Mouse (Mus musculus) layer of hippocampus, adult 9-11 months (tissue): ENCODE results near the gene Rad54l2.

Experiments
- DNase-seq: peaks from one replicate; pipeline ENCODE4 v3.0.0; 2022

The Rad54l2 gene

DNA sequence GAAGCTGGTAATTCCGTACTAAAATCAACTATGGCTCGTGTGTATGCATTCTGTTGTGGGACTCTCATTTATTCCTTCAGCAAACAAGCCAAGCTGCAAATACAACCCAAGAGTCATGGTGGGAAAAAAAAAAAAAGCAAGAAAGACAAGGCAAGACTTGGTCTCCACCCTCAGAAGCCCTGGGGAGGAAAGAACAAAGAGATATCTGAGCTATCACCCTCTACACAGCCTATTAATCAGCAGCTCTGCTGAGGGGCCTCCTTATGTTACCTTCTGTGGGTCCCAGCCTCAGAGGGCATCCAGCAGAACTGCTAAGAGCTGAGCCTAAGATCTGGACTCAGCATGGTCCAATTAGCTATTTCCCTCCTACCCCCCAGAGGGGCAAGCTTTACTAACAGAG is 115.1 kb downstream of the Rad54l2 start:
- no peak for DNase-seq

DNA sequence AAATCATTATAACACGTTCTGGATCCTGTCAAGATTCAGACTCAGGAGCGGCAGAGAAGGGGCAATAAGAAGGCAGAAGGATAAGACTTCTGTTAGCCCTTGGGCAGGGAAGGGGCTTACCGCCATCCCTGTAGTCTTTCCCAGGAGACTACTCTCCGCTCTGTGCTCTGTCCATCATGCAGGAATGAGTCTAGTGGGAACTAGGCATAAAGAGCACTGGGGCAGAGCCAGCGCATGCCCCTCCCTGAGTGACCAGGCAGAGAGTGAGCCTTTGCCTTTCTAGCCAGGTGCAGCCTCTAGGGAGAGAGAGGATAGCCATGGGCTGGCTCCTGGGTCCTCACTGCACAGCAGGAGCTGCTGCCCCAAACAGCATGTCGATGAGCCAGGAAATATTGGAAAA is 124.1 kb downstream of the Rad54l2 start:
- no peak for DNase-seq

DNA sequence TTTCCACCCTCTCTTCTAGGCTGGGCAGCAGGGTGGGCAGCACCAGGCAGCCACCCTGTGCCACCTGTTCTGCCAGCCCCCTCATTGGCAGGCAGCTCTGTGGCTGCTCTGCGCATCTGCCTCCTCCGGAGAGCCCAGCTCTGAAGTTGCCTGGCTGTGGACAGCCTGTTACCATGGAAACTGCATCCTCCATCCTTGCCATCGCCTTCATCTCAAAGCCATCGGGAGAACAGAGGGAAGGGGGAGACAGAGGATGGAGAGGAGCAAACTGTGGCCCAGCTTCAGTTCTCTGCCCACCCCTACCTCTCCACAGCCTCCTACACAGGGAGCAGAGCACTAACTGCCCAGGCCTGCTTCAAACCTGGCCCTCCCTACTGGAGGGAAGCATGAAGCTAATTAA is 124.6 kb downstream of the Rad54l2 start:
- DNase-seq, result peak; percentile 91

DNA sequence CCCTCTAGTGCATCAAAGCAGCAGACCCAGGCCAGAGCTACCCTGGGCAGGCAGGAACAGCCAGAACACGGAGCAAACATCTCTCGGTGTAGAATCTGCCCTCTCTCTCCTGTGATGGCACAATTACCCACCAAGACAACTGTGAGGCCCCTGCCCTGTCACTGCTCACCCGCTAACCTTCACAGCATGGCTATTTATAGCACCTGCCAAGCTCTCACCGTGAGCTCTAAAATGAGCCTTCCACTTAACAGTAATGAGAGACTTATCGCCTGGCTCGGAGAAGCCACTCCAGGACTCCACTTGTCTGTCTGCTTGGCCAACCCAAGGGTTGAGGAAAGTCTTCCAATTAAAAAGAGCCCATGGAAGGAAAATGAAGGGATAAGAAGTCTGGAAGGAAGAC is 125.8 kb downstream of the Rad54l2 start:
- DNase-seq, result no peak

DNA sequence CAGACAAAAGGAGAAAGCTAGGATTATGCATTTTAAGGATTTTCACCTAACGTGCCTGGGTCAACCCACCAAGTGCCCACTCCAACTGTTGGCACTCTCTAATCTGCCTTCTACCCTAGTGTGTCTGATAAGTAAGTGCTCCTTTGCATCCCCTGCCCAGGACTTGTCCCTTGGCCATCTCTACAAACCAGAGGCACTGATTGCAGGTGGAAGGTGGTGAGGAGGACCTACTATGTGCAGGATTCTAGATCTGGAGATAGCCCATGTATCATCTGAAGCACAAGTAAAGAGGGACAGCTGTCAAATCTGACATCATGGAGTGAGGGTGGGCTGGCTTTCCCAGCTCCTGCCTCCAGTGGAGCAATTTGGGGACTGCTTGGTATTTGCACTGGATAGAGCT is 129.1 kb downstream of the Rad54l2 start:
- no peak for DNase-seq

DNA sequence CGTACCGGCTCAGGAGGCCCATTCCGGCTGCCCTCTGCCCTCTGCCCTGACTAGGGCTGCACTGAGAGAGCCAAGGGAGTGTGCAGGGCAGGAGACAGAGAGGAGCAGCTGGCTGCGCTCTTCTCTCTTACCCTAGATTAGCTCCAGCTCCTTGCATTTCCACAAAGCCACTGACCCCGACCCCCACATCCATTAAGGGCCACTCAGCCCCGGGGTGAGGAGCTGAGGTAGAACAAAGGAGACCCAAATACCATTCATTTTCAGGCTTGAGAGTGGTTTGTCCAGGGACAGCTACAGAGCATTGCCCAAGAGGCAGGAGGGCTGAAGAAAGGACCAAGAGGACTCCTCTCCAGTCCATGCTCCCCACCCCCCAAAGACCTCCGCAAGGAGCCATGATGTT is 129.6 kb downstream of the Rad54l2 start:
- DNase-seq, result no peak

DNA sequence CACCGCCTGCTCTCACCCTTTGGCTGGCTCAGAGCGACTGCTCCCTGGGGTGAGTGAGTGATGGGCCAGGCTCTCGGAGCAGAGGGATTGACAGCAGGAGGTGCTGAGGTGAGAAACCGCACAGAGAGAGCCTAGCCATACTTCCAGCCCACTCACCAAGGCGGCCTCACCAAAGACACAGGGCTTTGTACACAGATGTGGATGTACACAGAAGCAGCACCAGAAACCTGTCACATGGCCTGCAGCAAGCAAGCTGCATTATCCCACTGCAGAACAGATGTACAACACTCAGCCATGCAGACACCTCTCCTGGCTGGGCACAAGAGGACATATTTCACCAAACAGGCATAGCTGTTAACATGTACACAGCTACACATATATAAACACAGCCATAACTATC is 131.4 kb downstream of the Rad54l2 start:
- no peak for DNase-seq

DNA sequence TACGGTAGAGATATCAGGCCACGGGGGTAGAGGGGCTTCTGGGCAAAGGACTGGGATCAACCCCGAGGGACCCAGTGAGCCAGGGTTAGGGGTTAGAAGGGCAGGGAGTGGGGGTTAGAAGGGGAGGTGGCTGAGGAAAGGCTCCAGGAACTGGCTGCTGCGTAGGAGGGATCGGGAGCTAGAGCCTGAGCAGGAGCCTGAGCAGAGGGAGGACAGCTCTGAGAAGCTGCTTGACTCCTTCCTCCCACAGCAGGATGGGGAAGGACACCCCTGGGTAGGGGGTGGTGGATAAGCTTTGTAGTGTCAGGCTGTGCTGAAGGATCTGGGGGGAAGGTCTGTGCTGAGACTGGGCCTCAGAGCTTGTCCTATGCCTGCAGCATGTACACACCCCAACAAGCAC is 132.2 kb downstream of the Rad54l2 start:
- no peak for DNase-seq

DNA sequence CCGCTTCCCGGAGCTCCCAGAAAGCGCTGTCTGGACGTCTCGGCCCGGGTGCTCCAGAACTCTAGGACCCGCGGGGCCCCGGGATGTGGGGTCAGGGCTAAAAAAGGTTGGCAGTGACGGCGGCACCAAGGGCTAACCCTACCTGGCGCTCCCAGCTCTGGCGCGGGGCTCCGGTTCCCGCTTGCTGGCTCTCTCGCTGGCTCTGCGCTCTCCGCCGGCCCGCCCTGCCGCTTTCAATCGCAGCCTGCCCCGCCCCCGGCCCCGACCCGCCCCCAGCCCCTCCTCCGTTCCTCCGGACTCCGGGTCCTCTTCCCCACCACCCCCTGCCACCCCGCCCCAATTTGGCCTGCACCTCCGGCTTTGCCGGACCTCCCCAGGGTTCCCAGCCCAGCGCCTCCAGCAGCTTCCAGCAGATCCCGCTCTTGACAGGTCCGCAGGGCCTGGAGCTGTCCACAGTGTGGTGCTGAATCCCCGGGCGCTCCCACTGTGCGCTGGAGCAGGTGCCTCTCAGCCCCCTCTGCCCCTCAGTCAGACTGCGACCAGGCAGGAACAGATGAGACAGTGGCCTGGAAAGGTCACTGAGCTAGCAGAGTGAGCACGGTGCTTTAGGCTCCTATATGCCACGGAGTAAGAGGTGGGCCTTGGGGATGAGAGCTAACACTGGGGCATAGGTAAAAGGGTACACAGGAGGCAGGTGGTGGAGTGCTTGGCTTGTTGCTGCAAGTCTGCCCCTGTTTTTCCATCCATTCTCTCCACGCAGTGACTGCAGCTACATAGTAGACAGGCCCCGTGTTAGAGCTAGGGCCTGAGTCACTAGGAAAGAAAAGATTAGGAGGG is 132.9 kb downstream of the Rad54l2 start, which contains the start of gene Grm2:
Gene Grm2, minus strand, starts transcription at position 199 of the 837 bp plus-strand sequence.
- DNase-seq, result no peak

DNA sequence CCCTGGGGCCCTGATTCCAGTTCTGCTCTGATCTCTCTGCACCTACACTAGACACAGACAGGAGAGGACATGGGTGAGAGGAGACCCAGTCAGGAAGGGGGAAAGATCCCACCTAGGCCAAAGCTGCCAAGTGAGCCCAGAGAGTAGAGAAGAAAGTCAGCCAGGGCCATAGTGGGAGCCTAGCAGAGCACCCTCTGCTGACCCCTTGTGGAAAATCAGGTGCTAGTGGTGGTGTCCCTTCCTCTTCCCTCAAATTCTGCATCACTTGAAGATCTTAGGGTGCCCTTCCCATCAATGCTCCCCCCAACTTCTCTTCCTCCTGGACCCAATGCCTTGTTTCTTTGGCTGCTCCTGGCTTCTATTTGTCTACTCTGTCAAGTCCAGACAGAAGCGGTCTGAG is 136.3 kb downstream of the Rad54l2 start:
- no peak for DNase-seq

DNA sequence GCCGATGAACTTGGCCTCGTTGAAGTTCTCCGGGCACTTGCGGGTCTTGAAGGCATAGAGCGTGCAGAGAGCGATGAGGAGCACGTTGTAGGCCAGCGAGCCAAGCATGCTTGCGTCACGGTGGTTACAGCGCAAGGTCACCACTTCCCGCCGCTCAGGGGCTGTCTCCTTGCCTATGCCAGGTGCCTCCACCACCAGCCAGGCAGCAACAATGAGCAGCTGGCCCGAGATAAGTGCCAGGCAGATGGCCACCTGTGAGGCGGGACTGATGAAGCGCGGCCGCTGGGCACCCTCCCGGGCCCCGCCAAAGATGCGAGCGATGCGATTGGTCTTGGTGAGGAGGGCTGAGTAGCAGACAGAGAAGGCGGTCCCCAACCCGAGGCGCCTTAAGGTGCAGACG is 141.8 kb downstream of the Rad54l2 start:
- DNase-seq, result no peak

DNA sequence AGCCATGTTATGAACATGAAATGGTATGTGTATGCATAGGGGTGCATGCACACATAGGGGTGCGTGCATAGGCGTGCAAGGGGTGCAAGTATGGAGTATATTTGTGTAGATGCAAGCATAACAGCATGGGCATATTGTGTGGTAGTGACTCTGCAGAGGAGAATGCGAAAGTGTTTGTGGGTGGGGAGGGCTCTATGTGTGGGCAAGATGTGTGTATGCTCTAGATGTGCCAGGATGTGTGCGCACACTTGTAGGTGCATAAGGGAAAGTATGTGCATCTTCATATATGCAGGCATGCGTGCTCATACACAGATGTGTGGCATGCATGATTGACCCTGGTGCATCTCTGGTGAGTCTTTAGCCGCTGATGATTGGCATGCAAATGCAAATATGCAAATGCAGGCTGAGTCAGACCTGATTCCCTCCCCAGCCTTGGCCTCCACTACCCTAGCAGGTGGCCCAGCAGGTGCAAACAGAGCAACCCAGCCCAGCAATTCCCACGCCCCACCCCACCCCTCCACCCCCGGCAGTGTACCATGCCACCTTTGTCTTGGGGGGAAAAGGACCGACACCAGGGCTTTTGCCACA is 143.2 kb downstream of the Rad54l2 start:
- DNase-seq, result peak; percentile 60

DNA sequence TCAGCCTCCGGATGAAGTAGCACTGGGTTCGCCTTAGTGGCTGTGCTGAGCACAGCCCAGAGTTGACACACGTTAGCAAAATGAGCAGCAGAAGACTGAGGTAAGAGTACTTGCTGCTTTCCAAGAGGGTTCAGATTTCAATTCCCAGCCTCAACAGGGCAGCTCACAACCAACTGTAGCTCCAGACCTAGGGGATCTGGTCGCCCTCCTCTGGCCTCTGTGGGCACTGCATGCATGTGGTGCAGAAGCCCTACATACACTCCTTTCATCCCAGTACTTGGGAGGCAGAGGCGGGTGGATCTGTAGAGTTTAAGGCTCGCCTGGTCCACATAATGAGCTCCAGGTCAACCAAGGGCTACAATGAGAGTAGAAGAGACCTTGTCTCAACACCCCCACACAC is 145.2 kb downstream of the Rad54l2 start:
- DNase-seq, result no peak

DNA sequence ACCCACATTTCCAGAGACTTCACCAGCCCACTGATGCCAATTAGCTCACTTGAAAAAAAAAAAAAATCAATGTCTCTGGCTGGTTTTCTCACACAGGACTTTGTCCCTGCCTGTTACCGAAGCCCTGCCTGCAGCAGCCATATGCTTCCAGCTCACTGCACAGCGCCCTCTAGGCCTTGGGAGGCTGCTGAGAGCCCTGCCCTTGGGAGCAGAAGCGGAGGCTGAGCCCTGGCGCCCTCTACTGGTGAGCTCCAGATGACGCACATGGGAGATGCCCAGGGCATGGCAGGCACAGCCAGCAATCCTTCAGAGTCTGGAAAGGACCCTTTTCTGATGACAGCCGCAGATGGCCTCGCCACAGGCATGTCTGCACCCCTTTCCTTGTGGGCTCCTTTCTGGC is 145.9 kb downstream of the Rad54l2 start:
- DNase-seq, result peak; percentile 80

DNA sequence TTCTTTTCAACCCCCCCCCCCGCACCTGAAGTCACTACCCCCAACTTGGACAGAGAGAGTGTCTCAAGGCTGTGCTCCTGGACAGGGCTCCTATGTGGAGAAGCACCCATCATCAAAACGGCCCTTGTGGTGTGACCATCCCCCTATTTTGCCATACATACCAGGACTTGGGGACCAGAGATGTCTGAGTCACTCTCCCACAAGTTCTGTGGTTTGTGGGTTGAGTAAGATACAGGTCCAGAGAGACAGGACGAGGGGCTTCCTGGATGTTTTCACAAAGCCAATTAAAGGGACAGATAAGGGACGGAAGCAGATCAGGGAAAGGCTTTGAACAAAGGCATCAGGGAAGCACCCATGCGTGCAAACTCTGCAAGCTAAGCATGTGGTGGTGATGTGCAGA is 147.6 kb downstream of the Rad54l2 start:
- no peak for DNase-seq

DNA sequence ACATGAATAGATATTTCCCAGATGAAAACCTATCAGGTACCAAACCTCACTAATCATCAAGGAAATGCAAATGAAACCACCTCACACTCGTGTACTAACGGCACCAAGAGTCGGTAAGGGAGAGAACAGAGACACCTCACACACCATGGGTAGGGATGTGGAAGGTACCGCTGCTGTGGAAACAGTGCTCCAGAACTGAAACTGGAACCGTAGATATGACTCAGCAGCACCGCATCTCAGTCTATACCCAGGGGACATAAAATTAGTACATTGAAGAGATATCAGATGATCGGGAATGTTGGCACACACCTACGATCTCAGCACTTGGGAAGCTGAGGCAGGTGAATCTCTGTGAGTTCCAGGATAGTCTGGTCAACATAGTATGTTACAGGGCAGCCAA is 150.8 kb downstream of the Rad54l2 start:
- no peak for DNase-seq
